Mouse (Mus musculus) embryonic facial prominence, embryonic 10.5 days (tissue): ENCODE results near the gene Foxb1. TPM values are rescaled to one million over a fixed set of nuclear protein-coding genes. Genes with fewer than 3 reads are reported as not detected.

Experiments used
- DNase-seq: peaks from one replicate; pipeline ENCODE4 v3.0.0-alpha.2; 2017; ENCODE audit warnings: low spot score
- H3K27ac ChIP-seq: fragments of 300-500 bp; sonication (generic); replicated peaks from 2 replicates; pipeline ENCODE4 v1.5.1; 2016; ENCODE audit warnings: mild to moderate bottlenecking
- H3K27me3 ChIP-seq: fragments of 300-500 bp; sonication (generic); replicated peaks from 2 replicates; pipeline ENCODE4 v1.6.1; 2016; ENCODE audit warnings: low read depth, mild to moderate bottlenecking; ENCODE audit not compliant: poor library complexity, severe bottlenecking
- H3K36me3 ChIP-seq: fragments of 300-500 bp; sonication (generic); replicated peaks from 2 replicates; pipeline ENCODE4 v1.6.1; 2016; ENCODE audit warnings: mild to moderate bottlenecking, moderate library complexity
- H3K4me1 ChIP-seq: fragments of 300-500 bp; sonication (generic); 2 replicates; pipeline ENCODE4 v1.6.1; 2016
- H3K4me3 ChIP-seq: fragments of 300-500 bp; sonication (generic); 2 replicates; pipeline ENCODE4 v1.5.1; 2016; ENCODE audit warnings: mild to moderate bottlenecking, moderate library complexity
- H3K9me3 ChIP-seq: fragments of 300-500 bp; sonication (generic); 2 replicates; pipeline ENCODE4 v1.6.1; 2016; ENCODE audit warnings: mild to moderate bottlenecking
- WGBS: fragments of 180-500 bp; shearing (Covaris S2); methylation state at CpG from one replicate; pipeline ENCODE4 v1.1.7; 2016; 5-methylcytosine and 5-hydroxymethylcytosine counted together
- polyA plus RNA-seq: library from polyadenylated mRNA; unstranded; fragments of >200 nt; fragmentation: Nextera tagmentation; extraction: Ambion mirVana; gene quantifications from 2 replicates; pipeline ENCODE4 v1.2.1, GENCODE M21; 2016

Gene Foxb1
- polyA plus RNA-seq = 0.26 and 2.2 TPM in 2 replicates

- Histone ChIP-seq H3K9me3 (no peaks in the 10 kb centered on the region), H3K4me1 (peaks cover 64% of the 10 kb centered on the region), H3K4me3 (peak within 1 kb of the TSS; percentile 52), H3K27me3 (peaks cover 100% of the 10 kb centered on the region), H3K36me3 (no peaks in the 10 kb centered on the region), H3K27ac (peak within 1 kb of the TSS; percentile 37; the same call in 1 of the 2 replicates)
- WGBS = under 1% methylated on average over 60 of the region's 60 CpGs
- peak; percentile 65 for DNase-seq
Observed at GRCm38 (mm10) chr9:69760371-69761301, at the start of gene Foxb1. TSS of gene Foxb1 (minus strand) at chr9:69760940.

GRCm38 (mm10) chr9:69790562-69790961 is 29.8 kb upstream of the Foxb1 start:
- no peak overlapping the region for H3K4me3 ChIP-seq
- WGBS = 50% methylated on average over 7 of the region's 7 CpGs
- DNase-seq = peak; percentile 43
- H3K4me1 ChIP-seq = no peaks in the 10 kb centered on the region
- H3K9me3 ChIP-seq = peaks cover 2% of the 10 kb centered on the region; the same call in 1 of the 2 replicates
- H3K36me3 ChIP-seq = no peaks in the 10 kb centered on the region
- H3K27me3 ChIP-seq = 0 out of 2 replicates have a peak, but pooled peaks cover 6% of the 10 kb centered on the region
- no peak overlapping the region for H3K27ac ChIP-seq

- Histone ChIP-seq H3K27ac (no peak overlapping the region), H3K4me1 (no peaks in the 10 kb centered on the region), H3K27me3 (peaks cover 16% of the 10 kb centered on the region; the same call in 1 of the 2 replicates), H3K9me3 (no peaks in the 10 kb centered on the region), H3K4me3 (no peak overlapping the region), H3K36me3 (no peaks in the 10 kb centered on the region)
- WGBS = 88% methylated on average over 2 of the region's 2 CpGs
- DNase-seq = no peak
Observed at GRCm38 (mm10) chr9:69779996-69780395, 19.3 kb upstream of the Foxb1 start.

- 3% methylated on average over 21 of the region's 21 CpGs for WGBS
Observed at GRCm38 (mm10) chr9:69769949-69770585, 9.3 kb upstream of the Foxb1 start.

GRCm38 (mm10) chr9:69769091-69769948 is 8.6 kb upstream of the Foxb1 start:
- Histone ChIP-seq H3K4me3 (0 out of 2 replicates have a peak overlapping the region, but pooled peaks have one; percentile 31), H3K27me3 (peaks cover 99% of the 10 kb centered on the region), H3K9me3 (no peaks in the 10 kb centered on the region), H3K27ac (no peak overlapping the region), H3K36me3 (no peaks in the 10 kb centered on the region), H3K4me1 (peaks cover 36% of the 10 kb centered on the region)
- DNase-seq = peak; percentile 59
- under 1% methylated on average over 36 of the region's 36 CpGs for WGBS

More at GRCm38 (mm10) chr9:69769949-69770585, 9.3 kb upstream of the Foxb1 start:
- no peaks in the 10 kb centered on the region for H3K36me3 ChIP-seq
- H3K9me3 ChIP-seq = no peaks in the 10 kb centered on the region
- peak; percentile 35 for DNase-seq
- peaks cover 96% of the 10 kb centered on the region for H3K27me3 ChIP-seq
- H3K27ac ChIP-seq = no peak overlapping the region
- H3K4me3 ChIP-seq = no peak overlapping the region
- H3K4me1 ChIP-seq = peaks cover 30% of the 10 kb centered on the region

- Histone ChIP-seq H3K27me3 (peaks cover 99% of the 10 kb centered on the region), H3K36me3 (no peaks in the 10 kb centered on the region), H3K4me1 (peaks cover 45% of the 10 kb centered on the region), H3K4me3 (peak overlapping the region; percentile 31; the same call in 1 of the 2 replicates), H3K9me3 (no peaks in the 10 kb centered on the region), H3K27ac (no peak overlapping the region)
- peak; percentile 36 for DNase-seq
- WGBS = under 1% methylated on average over 28 of the region's 28 CpGs
Observed at GRCm38 (mm10) chr9:69768136-69768875, 7.6 kb upstream of the Foxb1 start.

- H3K36me3 ChIP-seq = no peaks in the 10 kb centered on the region
- no peak overlapping the region for H3K27ac ChIP-seq
- 0 out of 2 replicates have a peak overlapping the region, but pooled peaks have one; percentile 25 for H3K4me3 ChIP-seq
- peak; percentile 58 for DNase-seq
- H3K4me1 ChIP-seq = peaks cover 52% of the 10 kb centered on the region
- H3K27me3 ChIP-seq = peaks cover 99% of the 10 kb centered on the region
- H3K9me3 ChIP-seq = no peaks in the 10 kb centered on the region
- WGBS = 0% methylated on average over 9 of the region's 12 CpGs
Observed at GRCm38 (mm10) chr9:69767421-69767820, 6.7 kb upstream of the Foxb1 start.

- Histone ChIP-seq H3K4me1 (peaks cover 56% of the 10 kb centered on the region), H3K27ac (no peak overlapping the region), H3K9me3 (no peaks in the 10 kb centered on the region), H3K36me3 (no peaks in the 10 kb centered on the region), H3K27me3 (peaks cover 99% of the 10 kb centered on the region), H3K4me3 (no peak overlapping the region)
- WGBS = 0% methylated on average over 4 of the region's 4 CpGs
- no peak for DNase-seq
Observed at GRCm38 (mm10) chr9:69766936-69767335, 6.2 kb upstream of the Foxb1 start.

GRCm38 (mm10) chr9:69766301-69766700 is 5.6 kb upstream of the Foxb1 start:
- Histone ChIP-seq H3K27ac (no peak overlapping the region), H3K36me3 (no peaks in the 10 kb centered on the region), H3K27me3 (peaks cover 99% of the 10 kb centered on the region), H3K9me3 (no peaks in the 10 kb centered on the region), H3K4me3 (no peak overlapping the region), H3K4me1 (peaks cover 59% of the 10 kb centered on the region)
- under 1% methylated on average over 8 of the region's 8 CpGs for WGBS
- peak; percentile 56 for DNase-seq

GRCm38 (mm10) chr9:69765483-69766050 is 4.8 kb upstream of the Foxb1 start:
- DNase-seq = peak; percentile 39
- Histone ChIP-seq H3K4me1 (peaks cover 67% of the 10 kb centered on the region), H3K36me3 (no peaks in the 10 kb centered on the region), H3K4me3 (peak overlapping the region; percentile 32; the same call in 1 of the 2 replicates), H3K27me3 (peaks cover 99% of the 10 kb centered on the region), H3K27ac (no peak overlapping the region), H3K9me3 (no peaks in the 10 kb centered on the region)
- 2% methylated on average over 8 of the region's 8 CpGs for WGBS
